19 mouse cellular contexts compared by ENCODE assay signal in the genomic region with DNA sequence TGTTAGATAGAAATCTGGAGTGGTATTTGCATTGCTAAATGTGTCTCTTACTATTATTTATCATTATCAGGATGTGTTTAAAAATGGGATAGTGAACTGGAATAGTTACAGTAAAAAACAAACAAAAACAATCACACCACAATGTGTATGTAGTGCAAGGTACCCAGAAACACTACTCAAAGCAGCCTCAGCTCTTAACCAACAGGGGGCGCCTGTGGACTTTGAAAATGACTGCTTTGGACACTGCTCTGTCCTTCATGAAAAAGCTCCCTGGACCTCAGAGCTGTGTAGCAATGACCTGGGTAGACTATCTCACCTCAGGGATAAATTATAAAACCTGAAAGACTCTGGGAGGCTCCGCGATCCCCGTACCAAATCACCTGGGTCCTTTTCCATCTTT. TPM values are rescaled to one million over a fixed set of nuclear protein-coding genes. Genes with fewer than 3 reads are reported as not detected.
A peak's percentile ranks its signal among the peaks of the same experiment; 100 is the strongest.
DNase-seq lines count a peak whose midpoint lies in the region; ATAC-seq and TF ChIP-seq lines count a peak whose summit lies in the region.
"Had no signal": no experiment of that assay in that cellular context is flagged by ENCODE, and none has a peak within 500 bp of the region (broad histone marks: within the 10 kb centered on the region; RNA-seq: fewer than 3 reads in every experiment).

No protein-coding gene starts in this region.

- no peak overlapping the region for H3K4me2 ChIP-seq in kidney, postnatal 0 days (ENCODE audit: low read length)
- H3K4me2 ChIP-seq: heart, embryonic 12.5 days; neural tube, embryonic 13.5 days had no signal

- DNase-seq in kidney, postnatal 0 days (ENCODE audit: low spot score), result no peak
- no peak for DNase-seq in kidney, postnatal 14 days
- peak; percentile 26 for DNase-seq in 3T3-L1 (ENCODE audit: low read depth, low spot score)
- DNase-seq in 416B (ENCODE audit: low read depth), result peak; percentile 34
- DNase-seq in ZHBTc4 (ENCODE audit: low read depth, low spot score), result peak; percentile 51
- no peak for DNase-seq in liver
- no peak for DNase-seq in heart, adult 9 months (ENCODE audit: low spot score in 2 of 2)
- DNase-seq: cerebellum, adult 11 months; cerebellum, postnatal 36 days; heart, postnatal 36 days; thymus, adult 18-20 months had no signal

- no peaks in the 10 kb centered on the region for H3K36me3 ChIP-seq in kidney, postnatal 0 days (ENCODE audit: insufficient read depth, low read length)
- H3K36me3 ChIP-seq: forebrain, embryonic 10.5 days; heart, embryonic 12.5 days; limb, embryonic 10.5 days; neural tube, embryonic 13.5 days had no signal

- peak; percentile 46; the same call in 1 of the 2 replicates for TF ChIP-seq CTCF in kidney, postnatal 0 days (IDR thresholded peaks at IDR 0.05; ENCODE audit: low read depth)

- no peak overlapping the region for H3K9ac ChIP-seq in kidney, postnatal 0 days (ENCODE audit: low read depth, low read length)
- H3K9ac ChIP-seq: heart, embryonic 12.5 days; neural tube, embryonic 13.5 days had no signal

- ATAC-seq in kidney, postnatal 0 days (replicated peaks; ENCODE audit: low FRiP score, low read depth), result no peak
- ATAC-seq: hindbrain, postnatal 0 days had no signal

- no peaks in the 10 kb centered on the region for H3K4me1 ChIP-seq in kidney, postnatal 0 days (replicated peaks; ENCODE audit: insufficient read depth, low read length)
- H3K4me1 ChIP-seq: forebrain, embryonic 10.5 days; heart, embryonic 12.5 days; limb, embryonic 10.5 days; megakaryocyte, embryonic 14.5 days; neural tube, embryonic 13.5 days had no signal

- 53% methylated on average over 4 of the region's 4 CpGs for WGBS in kidney, postnatal 0 days

- no peaks in the 10 kb centered on the region for H3K27me3 ChIP-seq in kidney, postnatal 0 days (ENCODE audit: insufficient read depth, low read length)
- H3K27me3 ChIP-seq: heart, embryonic 12.5 days; megakaryocyte, embryonic 14.5 days; neural tube, embryonic 13.5 days had no signal

- no peaks in the 10 kb centered on the region for H3K9me3 ChIP-seq in kidney, postnatal 0 days (replicated peaks; ENCODE audit: low read length)
- H3K9me3 ChIP-seq: forebrain, embryonic 10.5 days; heart, embryonic 12.5 days; limb, embryonic 10.5 days; megakaryocyte, embryonic 14.5 days; neural tube, embryonic 13.5 days had no signal

- H3K27ac ChIP-seq in kidney, postnatal 0 days, result no peak overlapping the region
- H3K27ac ChIP-seq: forebrain, embryonic 10.5 days; hindbrain, postnatal 0 days; limb, embryonic 10.5 days; neural tube, embryonic 13.5 days had no signal

- H3K4me3 ChIP-seq in kidney, postnatal 0 days (replicated peaks; ENCODE audit: low read depth, low read length), result no peak overlapping the region
- H3K4me3 ChIP-seq: forebrain, embryonic 10.5 days; heart, embryonic 12.5 days; limb, embryonic 10.5 days; megakaryocyte, embryonic 14.5 days; neural tube, embryonic 13.5 days had no signal

RNA-seq across cellular contexts. Expression of gene Crnn, which starts 25.5 kb away (rescaled TPM):
- polyA plus RNA-seq in kidney, postnatal 0 days (2015; fragmentation: Nextera tagmentation; extraction: Ambion mirVana), result not detected in 2 replicates
- polyA plus RNA-seq: forebrain, embryonic 10.5 days; heart, embryonic 12.5 days; hindbrain, postnatal 0 days; limb, embryonic 10.5 days; liver, embryonic 16.5 days; neural tube, embryonic 13.5 days had no signal

RNA-seq across cellular contexts. Expression of gene Gm4858, which starts 50.5 kb away (rescaled TPM):
- not detected in 2 replicates for polyA plus RNA-seq in kidney, postnatal 0 days (2015; fragmentation: Nextera tagmentation; extraction: Ambion mirVana)
- polyA plus RNA-seq: embryonic facial prominence, embryonic 14.5 days; forebrain, embryonic 10.5 days; heart, embryonic 12.5 days; hindbrain, postnatal 0 days; limb, embryonic 10.5 days; liver, embryonic 16.5 days; neural tube, embryonic 13.5 days had no signal

Comparison
In these comparisons a context has a peak if more than half of its experiments do, and no peak if none do; other contexts are left out.
1. DNase-seq: peak in 3T3-L1 (single experiment), 416B (single experiment) and ZHBTc4 (single experiment); none in kidney, postnatal 0 days (single experiment), kidney, postnatal 14 days (single experiment), liver (single experiment) and heart, adult 9 months (0 of 2).